Mouse (Mus musculus): ENCODE measurements at regions not wholly inside any gene's neighbourhood (a gene's known extent, or its start where the extent isn't known, plus 50 kb on each side); places are given as distances from the start of the nearest gene placed in this dataset.

DNA sequence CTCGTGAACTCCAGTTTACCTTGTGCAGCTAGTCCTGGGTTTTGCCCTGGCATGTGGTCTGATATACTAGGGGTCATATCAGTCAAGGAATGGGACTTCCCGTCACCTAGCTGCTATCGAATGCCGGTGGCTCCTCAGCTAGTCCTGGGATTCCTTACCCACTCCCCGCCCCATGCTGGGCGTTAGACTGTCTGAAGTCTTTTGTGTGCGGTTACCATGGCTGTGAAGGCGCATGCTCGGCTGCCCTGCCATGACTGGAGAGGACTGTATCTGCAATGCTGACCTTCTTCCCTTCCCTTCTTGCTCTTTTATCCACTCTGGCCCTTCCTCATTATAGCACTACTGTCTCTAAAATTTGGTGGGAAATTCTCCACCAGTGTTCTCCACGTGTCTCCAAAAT, 210.3 kb upstream of the Pfn2 start:
- TF ChIP-seq POLR2A (IDR thresholded peaks at IDR 0.05; ENCODE audit: control insufficient read depth in 1 of 2, insufficient read depth in 1 of 2, low read depth in 1 of 2, low read length in 2 of 2, poor library complexity in 1 of 2) (no peak), HCFC1 (IDR thresholded peaks at IDR 0.05; ENCODE audit: low read depth, low read length) (no peak)

Data from MEL (cell line).